Mouse (Mus musculus) heart, postnatal 14 days (tissue): Measurements from ENCODE around the gene Nrip1. TPM values are rescaled to one million over a fixed set of nuclear protein-coding genes. Genes with fewer than 3 reads are reported as not detected.

ENCODE experiments used
- DNase-seq, 2 experiments: peaks; one replicate each; pipeline ENCODE4 v3.0.0; 2021 to 2022
- intact Hi-C: fragments of 180-260 bp; cut with DNase I; formaldehyde crosslinking; loops from one replicate; pipeline ENCODE4 v1.15.1; 2025
- total RNA-seq, 2 experiments: library from RNA; stranded (reverse); gene quantifications; 2 replicates each; pipeline ENCODE4 v1.2.3; 2021

The Nrip1 gene
- total RNA-seq, 2 experiments from 2014 or later = 28.7 to 29.2 TPM

DNA sequence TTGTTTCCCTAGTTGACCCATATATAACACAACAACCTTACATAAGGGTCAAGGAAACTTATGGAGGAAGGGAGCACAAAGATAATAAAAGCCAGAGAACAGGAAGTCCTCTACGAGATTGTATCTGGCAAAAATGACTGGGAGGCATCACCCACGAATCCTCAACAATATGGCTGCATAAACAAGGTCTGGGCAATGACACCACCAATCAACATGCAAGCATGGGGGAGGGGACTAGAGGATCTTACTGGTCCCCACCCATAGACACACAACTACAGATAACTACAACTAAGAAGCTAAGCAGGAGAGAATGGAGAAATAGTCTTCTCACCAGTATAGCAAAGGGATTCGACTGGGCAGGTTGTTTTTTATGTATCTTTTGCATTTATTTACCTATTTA is 18.8 kb downstream of the Nrip1 start:
- intact Hi-C loops = no loop called here
- no peak for DNase-seq

GRCm38 (mm10) chr16:76354289-76354688 is 19.3 kb downstream of the Nrip1 start:
- intact Hi-C loops = no loop called here
- no peak for DNase-seq

DNA sequence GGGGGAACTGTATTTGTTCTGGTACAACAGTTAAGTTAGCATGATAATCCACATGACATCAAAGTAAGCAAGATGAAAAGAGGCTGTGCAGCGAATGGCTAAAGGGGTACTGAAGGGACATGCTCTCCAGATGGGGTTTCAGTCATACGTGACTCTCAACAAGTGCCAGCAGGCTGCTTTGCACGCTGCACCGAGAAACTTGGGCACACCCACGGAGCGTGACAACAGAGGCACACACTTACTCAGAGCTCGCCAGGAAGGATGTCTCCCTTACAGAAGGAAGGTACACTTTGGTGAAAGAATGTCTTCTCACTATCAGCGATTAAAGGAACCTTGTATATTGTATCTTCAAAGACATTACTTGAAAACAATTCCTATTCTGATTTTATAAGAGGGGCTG is 22.7 kb downstream of the Nrip1 start:
- no peak for DNase-seq
- intact Hi-C loops = no loop called here

DNA sequence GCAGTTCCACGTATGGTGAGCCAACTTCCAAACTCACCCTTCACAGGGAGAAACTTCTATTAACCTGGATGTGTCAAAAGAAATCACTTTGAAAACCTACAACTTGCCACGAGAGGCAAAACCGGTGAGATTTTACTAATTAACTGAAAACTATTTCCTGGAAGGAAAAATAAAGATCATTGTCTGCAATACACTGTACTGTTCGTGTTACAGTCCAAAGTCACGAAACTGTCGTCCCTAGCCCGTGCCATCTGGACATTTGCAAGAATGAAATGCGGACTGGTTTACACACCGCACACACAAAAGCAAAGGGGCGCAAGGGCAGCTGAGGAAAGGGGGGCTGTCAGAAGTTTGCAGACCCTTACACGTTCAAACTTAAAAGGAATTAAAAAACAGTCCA is 24.6 kb downstream of the Nrip1 start:
- intact Hi-C loops = no loop called here
- no peak for DNase-seq

DNA sequence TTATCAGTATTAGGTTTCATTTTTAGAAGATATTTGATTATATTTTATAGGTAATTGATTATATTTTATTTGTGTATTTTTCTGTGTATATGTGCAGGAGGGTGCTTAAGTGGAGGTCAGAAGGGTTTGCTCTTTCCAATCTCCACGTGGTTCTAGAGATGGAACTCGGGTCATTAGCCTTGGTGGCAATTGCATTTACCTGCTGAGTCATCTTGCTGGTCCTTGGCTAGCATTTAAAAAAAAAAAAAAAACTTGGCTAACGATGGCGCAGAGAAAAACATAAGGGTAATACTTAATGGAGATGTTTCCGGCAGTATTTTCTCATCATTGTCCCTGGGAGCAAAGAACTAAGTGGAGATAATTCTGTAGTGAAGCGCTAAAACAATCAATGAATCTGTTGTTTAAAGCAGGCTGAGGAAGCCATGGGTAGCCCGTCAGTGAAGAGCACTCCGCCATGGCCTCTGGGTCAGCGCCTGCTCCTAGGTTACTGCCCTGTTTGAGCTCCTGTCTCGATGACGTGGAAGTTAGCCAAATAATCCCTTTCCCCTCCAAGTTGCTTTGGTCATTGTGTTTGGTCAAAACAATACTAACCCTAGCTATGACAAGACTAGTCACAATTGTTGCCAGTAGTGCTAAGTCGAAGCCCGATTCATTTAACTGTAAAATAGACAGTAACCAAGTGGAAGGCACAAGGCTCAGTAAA is 25.8 kb downstream of the Nrip1 start:
- intact Hi-C loops = no loop called here

GRCm38 (mm10) chr16:76346371-76346770 is 27.3 kb downstream of the Nrip1 start:
- intact Hi-C loops = no loop called here
- no peak for DNase-seq

More for the DNA sequence above, 25.8 kb downstream of the Nrip1 start:
- no peak for DNase-seq

DNA sequence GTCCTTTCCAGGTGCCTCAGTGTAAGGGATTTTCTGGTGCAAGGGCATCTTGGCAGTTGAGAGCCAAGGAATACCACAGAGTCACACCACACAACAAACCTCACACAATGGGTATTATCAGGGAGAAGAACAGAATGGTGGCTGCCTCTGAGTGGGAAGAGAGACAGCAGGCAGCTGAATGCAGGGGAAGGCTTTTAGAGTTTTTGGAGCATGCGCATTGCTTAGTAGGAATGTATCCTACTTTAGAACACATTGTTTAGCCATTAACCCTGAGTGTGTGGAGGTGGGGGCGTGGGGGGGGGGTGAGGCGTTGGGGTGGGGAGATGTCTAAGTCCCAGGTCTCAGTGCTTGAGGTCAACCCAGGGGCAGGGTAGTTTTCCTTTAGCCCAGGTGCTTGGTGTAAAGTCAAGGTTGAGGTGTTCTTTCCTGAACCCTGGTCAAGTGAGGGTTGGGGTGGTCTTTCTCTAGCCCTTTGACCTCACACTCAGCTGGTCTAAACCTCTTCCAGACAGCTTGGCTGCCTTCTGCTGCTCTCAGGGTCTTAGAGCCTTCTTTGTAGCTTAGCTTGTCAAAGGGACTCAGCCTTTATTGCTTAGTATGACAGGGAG is 28.8 kb downstream of the Nrip1 start:
- intact Hi-C loops = no loop called here
- no peak for DNase-seq

DNA sequence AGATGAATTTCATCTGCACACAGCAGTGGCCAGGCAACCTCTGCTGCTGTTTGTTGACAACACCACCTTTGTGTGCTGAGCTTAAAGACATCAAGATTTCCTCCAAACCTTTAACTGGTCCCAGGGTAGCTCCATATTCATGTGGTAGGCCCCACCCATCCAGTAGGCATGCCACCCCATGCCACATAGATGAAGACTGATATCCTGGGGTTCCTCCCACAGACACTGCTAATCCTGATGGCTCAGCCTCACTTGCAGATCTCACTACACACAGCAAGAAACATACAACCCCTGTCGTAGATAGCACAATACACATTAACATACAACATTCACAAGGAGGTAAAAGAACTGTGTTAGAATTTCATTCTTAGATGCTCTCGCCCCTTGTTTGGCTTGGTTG is 29.6 kb downstream of the Nrip1 start:
- DNase-seq = no peak
- intact Hi-C loops = no loop called here

- DNase-seq = peak; percentile 26 to 33
- intact Hi-C loops = no loop called here
Measured at GRCm38 (mm10) chr16:76341636-76342035, 32.0 kb downstream of the Nrip1 start.

GRCm38 (mm10) chr16:76339256-76339655 is 34.4 kb downstream of the Nrip1 start:
- no peak for DNase-seq
- intact Hi-C loops = no loop called here

DNA sequence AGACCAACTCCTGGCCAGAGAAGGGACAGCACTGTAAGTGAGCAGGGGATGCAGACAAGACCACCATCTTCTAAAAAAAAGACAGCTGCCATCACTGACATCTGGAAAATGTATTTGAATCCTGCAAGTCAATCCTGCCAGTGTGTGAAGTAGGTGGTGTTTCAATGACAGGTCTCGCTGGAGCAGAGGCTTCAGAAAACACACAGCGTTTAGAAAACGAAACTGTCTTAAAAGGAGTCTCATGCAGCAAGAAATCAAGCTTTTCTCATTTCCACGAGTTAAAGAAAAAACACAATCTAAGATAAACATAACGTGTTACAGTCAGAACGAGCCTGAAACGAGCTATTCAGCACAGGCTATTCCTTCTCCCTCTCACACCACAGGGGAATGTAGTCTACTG is 36.3 kb downstream of the Nrip1 start:
- intact Hi-C loops = no loop called here
- DNase-seq = no peak

DNA sequence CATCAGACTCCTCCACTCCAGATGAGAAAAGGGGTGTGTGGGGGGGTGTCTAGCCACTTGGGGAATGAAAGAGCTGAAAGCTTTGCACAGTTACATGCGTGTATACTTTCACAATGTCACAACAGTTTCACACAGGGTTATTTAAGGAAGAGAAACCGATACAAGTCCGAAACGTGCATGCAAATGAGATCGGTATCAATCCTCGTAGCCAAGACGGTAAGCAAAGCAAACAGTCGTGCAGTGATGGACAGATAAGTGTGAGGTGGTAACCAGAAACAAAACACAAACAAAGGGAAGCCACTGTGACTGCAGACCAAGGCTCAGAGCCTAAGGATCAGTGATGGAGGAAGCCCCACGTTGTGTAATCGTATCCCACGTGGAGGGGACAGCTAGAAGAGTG is 36.7 kb downstream of the Nrip1 start:
- DNase-seq = no peak
- intact Hi-C loops = no loop called here

DNA sequence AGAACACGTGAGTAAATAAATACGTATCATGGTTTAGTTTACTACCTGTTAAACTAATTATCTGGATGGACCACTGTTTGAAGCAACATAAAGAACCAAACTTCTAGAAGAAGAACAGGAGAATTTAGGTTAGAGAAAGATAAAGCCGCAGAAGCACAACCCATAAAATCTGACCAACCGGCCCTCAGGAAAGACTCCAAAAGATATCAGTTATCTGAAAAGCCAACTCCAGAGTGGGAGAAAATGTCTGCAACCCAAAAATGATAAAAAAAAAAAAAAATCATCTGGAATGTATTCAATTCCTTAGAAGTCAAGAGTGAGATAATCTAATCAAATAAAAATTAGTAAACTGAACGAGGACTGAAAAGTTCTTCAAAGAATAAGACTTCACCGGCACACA is 37.7 kb downstream of the Nrip1 start:
- no peak for DNase-seq
- intact Hi-C loops = no loop called here

DNA sequence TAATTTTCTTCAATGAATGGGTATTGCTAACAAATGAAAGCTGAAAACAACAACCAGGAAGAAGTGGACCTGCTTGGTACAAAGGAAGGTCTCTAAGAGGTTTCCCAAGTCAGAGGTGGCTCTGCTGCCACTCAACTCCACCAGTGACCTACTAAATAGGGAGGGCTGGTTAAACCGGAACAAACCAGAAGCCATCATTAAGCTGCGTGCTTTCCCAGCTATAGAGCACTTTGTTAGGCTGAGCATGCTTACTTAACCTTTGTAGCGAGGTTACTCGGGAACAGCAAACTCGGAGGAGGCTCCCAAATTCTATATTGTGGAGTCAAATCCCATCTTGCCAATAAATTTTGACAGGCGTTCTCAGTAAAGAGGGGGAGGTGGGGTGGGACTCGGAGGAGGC is 41.5 kb downstream of the Nrip1 start:
- intact Hi-C loops = no loop called here
- no peak for DNase-seq

- intact Hi-C loops = no loop called here
- DNase-seq = no peak
Measured at GRCm38 (mm10) chr16:76331231-76331630, 42.4 kb downstream of the Nrip1 start.

GRCm38 (mm10) chr16:76325315-76325710 is 48.3 kb downstream of the Nrip1 start:
- intact Hi-C loops = no loop called here
- DNase-seq = no peak

GRCm38 (mm10) chr16:76324411-76325314 is 49.0 kb downstream of the Nrip1 start:
- intact Hi-C loops = loop anchor here (5.0 kb wide), 1 partner anchor 43 kb away; no protein-coding TSS in a partner anchor
- DNase-seq = peak; percentile 25 to 26

DNA sequence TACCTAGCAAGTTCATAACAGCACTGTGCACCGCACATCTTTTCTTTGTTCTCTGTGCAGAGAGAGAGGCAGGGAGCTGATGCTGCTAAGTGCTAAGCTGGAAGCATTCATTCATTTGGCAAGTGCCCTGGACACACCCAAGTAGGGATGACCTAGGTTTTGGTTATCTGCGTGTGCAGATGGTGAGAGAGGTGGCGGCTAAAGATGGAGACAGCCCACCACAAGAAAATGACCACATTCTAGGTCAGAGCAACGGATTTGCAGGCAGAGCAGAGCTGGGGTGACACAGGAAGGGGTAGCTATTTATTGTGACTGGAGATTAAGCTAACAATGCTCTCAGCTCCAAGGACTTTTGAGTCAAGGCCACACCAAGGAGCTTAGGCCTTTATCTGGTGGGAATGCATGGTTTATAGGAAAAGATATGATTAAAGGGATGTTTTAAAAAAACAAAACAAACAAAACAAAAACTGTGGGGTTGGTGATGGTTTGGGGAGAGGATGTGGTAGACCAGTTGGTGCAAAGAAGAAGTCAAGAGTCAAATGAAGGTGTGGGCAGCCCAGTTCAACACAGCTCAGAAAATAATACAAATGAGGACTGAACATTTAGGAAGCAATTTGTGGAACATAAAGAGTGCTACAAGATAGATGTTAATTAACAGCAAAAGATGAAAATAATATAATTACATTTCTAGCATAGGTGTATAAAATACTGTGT is 49.9 kb downstream of the Nrip1 start:
- no peak for DNase-seq
- intact Hi-C loops = loop anchor here (5.0 kb wide), 1 partner anchor 44 kb away; no protein-coding TSS in a partner anchor

- intact Hi-C loops = loop anchor here (5.0 kb wide), 1 partner anchor 44 kb away; no protein-coding TSS in a partner anchor
- no peak for DNase-seq
Measured at GRCm38 (mm10) chr16:76323141-76323540, 50.5 kb downstream of the Nrip1 start.

DNA sequence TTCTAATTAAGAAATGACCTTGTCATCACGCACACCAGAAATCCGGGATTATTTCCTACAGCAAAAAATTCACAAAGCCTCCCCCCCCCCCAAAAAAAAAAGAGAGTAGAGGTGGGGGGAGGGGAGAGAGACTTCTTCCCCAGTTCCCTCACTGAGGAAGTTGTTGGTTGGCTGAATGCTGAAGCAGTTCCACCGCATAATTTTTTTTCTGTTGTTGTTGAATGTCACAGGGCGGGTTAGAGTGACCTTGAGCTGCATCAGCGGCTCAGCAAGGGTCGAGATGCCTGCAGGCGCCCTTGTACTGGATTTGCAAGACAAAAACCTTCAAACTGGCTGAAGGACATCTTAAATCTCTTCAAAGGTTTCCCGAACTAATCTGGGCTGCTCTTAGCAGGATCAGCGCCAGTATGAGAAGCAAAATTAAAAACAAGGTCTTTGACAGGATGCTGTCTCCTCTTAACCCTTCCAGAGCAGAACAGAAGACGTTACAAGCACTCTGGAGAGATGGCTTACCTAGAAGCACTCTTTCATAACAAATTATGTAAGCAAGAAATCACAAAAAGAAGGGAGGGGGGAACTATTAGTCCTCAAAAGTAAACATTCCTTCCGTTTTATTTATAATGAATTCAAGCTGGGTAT is 52.0 kb downstream of the Nrip1 start:
- intact Hi-C loops = loop anchor here (5.0 kb wide), 1 partner anchor 46 kb away; no protein-coding TSS in a partner anchor
- DNase-seq = peak in 1 of 2 experiments; percentile 22
